In the genomic region with DNA sequence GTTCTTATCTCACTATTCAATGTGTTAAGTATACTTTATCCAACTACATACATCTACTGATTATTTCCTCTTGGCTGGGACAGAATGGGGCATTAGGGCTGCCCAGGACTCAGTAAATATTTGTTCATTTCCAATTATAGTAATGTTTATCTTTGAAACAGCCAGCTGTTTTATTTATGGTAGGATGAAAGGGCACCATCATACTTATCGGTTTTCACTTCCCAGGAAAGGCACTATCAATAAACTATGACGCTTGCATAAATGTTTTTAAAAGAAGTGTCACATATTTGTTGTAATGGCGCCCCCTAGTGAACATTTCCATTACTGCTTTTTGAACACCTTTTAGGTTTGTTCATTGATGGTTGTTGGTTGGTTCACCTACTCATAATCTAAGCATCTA, we compare ENCODE assay signal across 9 mouse cellular contexts. TPM values are rescaled to one million over a fixed set of nuclear protein-coding genes. Genes with fewer than 3 reads are reported as not detected.
DNase-seq lines count a peak whose midpoint lies in the region; ATAC-seq and TF ChIP-seq lines count a peak whose summit lies in the region.
"Had no signal": no experiment of that assay in that cellular context is flagged by ENCODE, and none has a peak within 500 bp of the region (broad histone marks: within the 10 kb centered on the region; RNA-seq: fewer than 3 reads in every experiment).

No protein-coding gene starts in this region.

- no peak overlapping the region for H3K4me3 ChIP-seq in forebrain, postnatal 0 days (ENCODE audit: low read depth, low read length)
- H3K4me3 ChIP-seq in forebrain, embryonic 10.5 days, result no peak overlapping the region
- H3K4me3 ChIP-seq in midbrain, embryonic 11.5 days (ENCODE audit: low read depth, low read length), result no peak overlapping the region
- H3K4me3 ChIP-seq in midbrain, embryonic 16.5 days (ENCODE audit: low read depth, low read length), result no peak overlapping the region
- H3K4me3 ChIP-seq: neural tube, embryonic 13.5 days had no signal

- H3K9ac ChIP-seq in forebrain, postnatal 0 days, result no peak overlapping the region
- no peak overlapping the region for H3K9ac ChIP-seq in midbrain, embryonic 11.5 days (ENCODE audit: low read length)
- no peak overlapping the region for H3K9ac ChIP-seq in midbrain, embryonic 16.5 days (ENCODE audit: low read depth, low read length)
- H3K9ac ChIP-seq: neural tube, embryonic 13.5 days had no signal

- no peak for ATAC-seq in forebrain, postnatal 0 days
- no peak for ATAC-seq in midbrain, embryonic 11.5 days (ENCODE audit: low FRiP score)
- ATAC-seq in midbrain, embryonic 16.5 days, result no peak
- ATAC-seq in megakaryocyte-erythroid progenitor cell, adult 5-6 weeks (replicated peaks; ENCODE audit: low FRiP score, low TSS enrichment, poor library complexity, severe bottlenecking), result no peak

- no peak overlapping the region for H3K27ac ChIP-seq in forebrain, postnatal 0 days (ENCODE audit: low read depth, low read length)
- H3K27ac ChIP-seq in forebrain, embryonic 10.5 days, result no peak overlapping the region
- H3K27ac ChIP-seq in midbrain, embryonic 11.5 days (ENCODE audit: low read depth, low read length), result no peak overlapping the region
- H3K27ac ChIP-seq in midbrain, embryonic 16.5 days (ENCODE audit: low read length), result no peak overlapping the region
- H3K27ac ChIP-seq: neural tube, embryonic 13.5 days had no signal

- H3K4me1 ChIP-seq in forebrain, postnatal 0 days (ENCODE audit: insufficient read depth), result no peaks in the 10 kb centered on the region
- no peaks in the 10 kb centered on the region for H3K4me1 ChIP-seq in forebrain, embryonic 10.5 days
- no peaks in the 10 kb centered on the region for H3K4me1 ChIP-seq in midbrain, embryonic 11.5 days (ENCODE audit: control insufficient read depth, insufficient read depth, low read length)
- no peaks in the 10 kb centered on the region for H3K4me1 ChIP-seq in midbrain, embryonic 16.5 days (ENCODE audit: control insufficient read depth, insufficient read depth, low read length)
- H3K4me1 ChIP-seq: neural tube, embryonic 13.5 days had no signal

- no peaks in the 10 kb centered on the region for H3K36me3 ChIP-seq in forebrain, postnatal 0 days (ENCODE audit: insufficient read depth)
- H3K36me3 ChIP-seq in forebrain, embryonic 10.5 days (replicated peaks), result no peaks in the 10 kb centered on the region
- H3K36me3 ChIP-seq in midbrain, embryonic 11.5 days (ENCODE audit: control insufficient read depth, insufficient read depth, low read length), result no peaks in the 10 kb centered on the region
- no peaks in the 10 kb centered on the region for H3K36me3 ChIP-seq in midbrain, embryonic 16.5 days (ENCODE audit: control insufficient read depth, insufficient read depth, low read length)
- H3K36me3 ChIP-seq: neural tube, embryonic 13.5 days had no signal

- peak; percentile 73 for DNase-seq in forebrain, postnatal 0 days
- DNase-seq in forebrain, embryonic 10.5 days (ENCODE audit: extremely low spot score, low spot score), result no peak
- DNase-seq in midbrain, embryonic 11.5 days (ENCODE audit: low spot score, missing footprints), result peak; percentile 94
- DNase-seq in c-Kit-positive CD71-negative TER-119-negative erythroid progenitor cells, embryonic 14.5 days (ENCODE audit: low read depth), result peak; percentile 41
- DNase-seq in layer of hippocampus, postnatal 10 days (ENCODE audit: low spot score in 2 of 2), result peak; percentile 17 to 41
- peak; percentile 1 for DNase-seq in thymus, postnatal 25 days

- WGBS in forebrain, postnatal 0 days, result 5% methylated on average over 3 of the region's 3 CpGs
- 18% methylated on average over 3 of the region's 3 CpGs for WGBS in forebrain, embryonic 10.5 days
- 15% methylated on average over 3 of the region's 3 CpGs for WGBS in midbrain, embryonic 11.5 days
- WGBS in midbrain, embryonic 16.5 days, result 9% methylated on average over 3 of the region's 3 CpGs

- peak; percentile 65 for TF ChIP-seq CTCF in forebrain, postnatal 0 days (IDR thresholded peaks at IDR 0.05; ENCODE audit: low read depth)

- no peaks in the 10 kb centered on the region for H3K27me3 ChIP-seq in forebrain, postnatal 0 days (ENCODE audit: insufficient read depth, low read length)
- peaks cover 5% of the 10 kb centered on the region; the same call in 1 of the 2 replicates for H3K27me3 ChIP-seq in forebrain, embryonic 10.5 days (ENCODE audit: poor library complexity, severe bottlenecking)
- H3K27me3 ChIP-seq in midbrain, embryonic 11.5 days (ENCODE audit: control insufficient read depth, insufficient read depth, low read length), result no peaks in the 10 kb centered on the region
- no peaks in the 10 kb centered on the region; the same call in 1 of the 2 replicates for H3K27me3 ChIP-seq in midbrain, embryonic 16.5 days (ENCODE audit: control insufficient read depth, insufficient read depth, low read depth, low read length)

- H3K9me3 ChIP-seq in forebrain, postnatal 0 days (ENCODE audit: low read length), result no peaks in the 10 kb centered on the region
- H3K9me3 ChIP-seq in forebrain, embryonic 10.5 days, result no peaks in the 10 kb centered on the region
- no peaks in the 10 kb centered on the region for H3K9me3 ChIP-seq in midbrain, embryonic 11.5 days (ENCODE audit: control insufficient read depth, low read length)
- H3K9me3 ChIP-seq in midbrain, embryonic 16.5 days (replicated peaks; ENCODE audit: control insufficient read depth, low read length, poor library complexity, severe bottlenecking), result no peaks in the 10 kb centered on the region
- H3K9me3 ChIP-seq: neural tube, embryonic 13.5 days had no signal

- H3K4me2 ChIP-seq in forebrain, postnatal 0 days (ENCODE audit: low read depth), result no peak overlapping the region
- H3K4me2 ChIP-seq in midbrain, embryonic 11.5 days, result no peak overlapping the region
- no peak overlapping the region for H3K4me2 ChIP-seq in midbrain, embryonic 16.5 days (ENCODE audit: low read length)
- H3K4me2 ChIP-seq: neural tube, embryonic 13.5 days had no signal

RNA-seq across cellular contexts. Expression of gene Nkx6-1, which starts 35.8 kb away (rescaled TPM):
- 0.24 TPM in 1 of 2 replicates, not detected in the other for total RNA-seq in forebrain, postnatal 0 days (2014; rRNA removed)
- 0.10 and 0.29 TPM in 2 replicates for polyA plus RNA-seq in forebrain, postnatal 0 days (2015; fragmentation: Nextera tagmentation; extraction: Ambion mirVana)
- 1.0 and 1.1 TPM in 2 replicates for polyA plus RNA-seq in forebrain, embryonic 10.5 days (2016; fragmentation: Nextera tagmentation; extraction: Ambion mirVana)
- 9.3 and 10.5 TPM in 2 replicates for polyA plus RNA-seq in midbrain, embryonic 11.5 days (2014; fragmentation: Nextera tagmentation; extraction: Ambion mirVana)
- 0.94 and 1.6 TPM in 2 replicates for polyA plus RNA-seq in midbrain, embryonic 16.5 days (2015; fragmentation: Nextera tagmentation; extraction: Ambion mirVana)
- total RNA-seq in layer of hippocampus, postnatal 10 days (2021), result under 1 TPM; 0.62 to 0.91 TPM
- not detected in 2 replicates for total RNA-seq in megakaryocyte-erythroid progenitor cell, adult 5-6 weeks (2014; fragmentation: Nextera tagmentation)
- not detected in 2 replicates for total RNA-seq in megakaryocyte-erythroid progenitor cell, adult 5-6 weeks (2017)
